Mouse (Mus musculus) neural tube, embryonic 14.5 days (tissue): Measurements from ENCODE around the gene Fcgr2b. TPM values are rescaled to one million over a fixed set of nuclear protein-coding genes. Genes with fewer than 3 reads are reported as not detected.
"Not testable (repeated sequence)": the region's sequence is repeated elsewhere in the genome, so short reads cannot be mapped to it uniquely, and the experiment has no call there.

Experiments used
- ATAC-seq: fragments of 200-750 bp; cut with Nextera tagmentation; 2 replicates; pipeline ENCODE4 v1.8.0; 2017; ENCODE audit warnings: low read depth, mild to moderate bottlenecking, moderate TSS enrichment, moderate library complexity
- H3K27ac ChIP-seq: fragments of 300-500 bp; sonication (generic); 2 replicates; pipeline ENCODE4 v1.5.1; 2014; ENCODE audit warnings: low read depth, mild to moderate bottlenecking, control low read depth, low read length, moderate library complexity, mixed read lengths
- H3K27me3 ChIP-seq: fragments of 300-500 bp; sonication (generic); 2 replicates; pipeline ENCODE4 v1.6.1; 2014; ENCODE audit warnings: low read length; ENCODE audit not compliant: control insufficient read depth, insufficient read depth
- H3K36me3 ChIP-seq: fragments of 300-500 bp; sonication (generic); 2 replicates; pipeline ENCODE4 v1.6.1; 2014; ENCODE audit warnings: low read length, mixed read lengths; ENCODE audit not compliant: control insufficient read depth, insufficient read depth
- H3K4me1 ChIP-seq: fragments of 300-500 bp; sonication (generic); 2 replicates; pipeline ENCODE4 v1.6.1; 2014; ENCODE audit warnings: low read length; ENCODE audit not compliant: control insufficient read depth, insufficient read depth
- H3K4me2 ChIP-seq: fragments of 300-500 bp; sonication (generic); 2 replicates; pipeline ENCODE4 v1.6.1; 2014; ENCODE audit warnings: mild to moderate bottlenecking, low read depth, low read length, control low read depth
- H3K4me3 ChIP-seq: fragments of 300-500 bp; sonication (generic); 2 replicates; pipeline ENCODE4 v1.5.1; 2014; ENCODE audit warnings: low read depth, low read length, control low read depth, mixed read lengths
- H3K9ac ChIP-seq: fragments of 300-500 bp; sonication (generic); replicated peaks from 2 replicates; pipeline ENCODE4 v1.6.1; 2014; ENCODE audit warnings: low read depth, mild to moderate bottlenecking, control low read depth, low read length, mixed read lengths
- H3K9me3 ChIP-seq: fragments of 300-500 bp; sonication (generic); 2 replicates; pipeline ENCODE4 v1.6.1; 2016; ENCODE audit warnings: low read length; ENCODE audit not compliant: control insufficient read depth
- whole genome bisulfite sequencing: fragments of 180-500 bp; shearing (Covaris S2); extraction: QIAGEN DNeasy Blood & Tissue Kit; methylation state at CpG from one replicate; pipeline ENCODE4 v1.1.7; 2014; 5-methylcytosine and 5-hydroxymethylcytosine counted together
- polyA plus RNA-seq: library from polyadenylated mRNA; unstranded; fragments of >200 nt; fragmentation: Nextera tagmentation; extraction: Ambion mirVana; gene quantifications from 2 replicates; pipeline ENCODE4 v1.2.1, GENCODE M21; 2014

Fcgr2b gene
- polyA plus RNA-seq, 1 experiment from 2014 or later, result 0.20 TPM

DNA sequence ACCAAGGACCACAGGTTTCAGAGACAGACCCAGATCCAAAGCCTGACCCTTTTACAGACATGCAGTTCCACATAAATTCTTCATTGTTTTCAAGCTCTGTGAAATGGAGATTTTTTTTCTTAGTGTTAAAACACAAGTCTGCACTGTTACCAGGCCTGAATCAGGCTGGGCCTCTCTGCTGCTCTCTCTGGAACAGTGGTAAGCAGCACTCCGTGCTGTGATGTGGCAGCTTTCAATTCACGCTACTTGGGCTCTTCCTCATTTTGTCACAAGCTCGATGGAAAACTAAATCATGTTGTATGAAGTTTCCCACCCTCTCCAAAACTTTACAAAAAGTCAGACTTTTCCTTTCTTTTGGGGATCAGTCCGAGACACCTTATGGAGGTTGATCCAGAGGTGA, 6.7 kb upstream of the Fcgr2b start:
- no peak overlapping the region for H3K9ac ChIP-seq
- no peaks in the 10 kb centered on the region for H3K4me1 ChIP-seq
- no peak overlapping the region for H3K27ac ChIP-seq
- no peak overlapping the region for H3K4me3 ChIP-seq
- no peaks in the 10 kb centered on the region for H3K27me3 ChIP-seq
- no peak for ATAC-seq
- H3K9me3 ChIP-seq, result no peaks in the 10 kb centered on the region
- no peak overlapping the region for H3K4me2 ChIP-seq
- no peaks in the 10 kb centered on the region for H3K36me3 ChIP-seq
- WGBS, result 83% methylated on average over 4 of the region's 4 CpGs

DNA sequence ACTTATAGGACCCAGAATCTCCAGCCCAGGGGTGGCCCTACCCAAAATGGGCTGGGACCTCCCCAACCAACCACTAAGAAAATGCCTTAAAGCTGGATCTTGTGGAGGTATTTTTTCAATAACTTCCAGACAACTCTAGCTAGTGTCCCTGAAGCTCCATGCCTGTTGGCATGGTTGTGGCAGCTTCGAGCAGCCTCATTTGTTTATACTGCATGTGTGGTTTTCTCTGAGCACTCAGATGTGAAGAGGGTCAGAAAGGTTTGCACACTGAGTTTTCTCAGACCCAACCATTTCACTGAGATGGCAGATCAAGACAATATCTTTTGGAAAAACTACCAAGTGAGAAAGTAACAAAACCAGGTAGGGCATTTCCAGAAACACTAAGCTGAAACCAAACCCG, 6.0 kb upstream of the Fcgr2b start:
- H3K4me2 ChIP-seq, result no peak overlapping the region
- H3K4me3 ChIP-seq, result no peak overlapping the region
- no peaks in the 10 kb centered on the region for H3K27me3 ChIP-seq
- no peak overlapping the region for H3K9ac ChIP-seq
- H3K9me3 ChIP-seq, result no peaks in the 10 kb centered on the region
- WGBS, result 89% methylated on average over 2 of the region's 2 CpGs
- H3K4me1 ChIP-seq, result no peaks in the 10 kb centered on the region
- H3K27ac ChIP-seq, result no peak overlapping the region
- no peak for ATAC-seq
- H3K36me3 ChIP-seq, result no peaks in the 10 kb centered on the region

DNA sequence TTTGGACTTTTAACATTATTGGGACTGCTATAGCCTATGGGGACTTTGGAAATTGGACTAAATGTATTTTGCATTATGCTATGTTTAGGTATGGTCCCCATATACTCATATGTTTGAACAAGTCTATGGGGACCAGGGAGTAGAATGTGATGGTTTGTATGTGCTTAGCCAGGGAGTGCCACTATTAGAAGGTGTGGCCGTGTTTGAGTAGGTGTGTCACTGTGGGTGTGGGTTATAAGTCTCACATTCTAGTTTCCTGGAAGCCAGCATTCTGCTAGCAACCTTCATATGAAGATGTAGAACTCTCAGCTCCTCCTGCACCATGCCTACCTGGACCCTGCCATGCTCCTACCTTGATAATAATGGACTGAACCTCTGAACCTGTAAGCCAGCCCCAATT, 5.3 kb upstream of the Fcgr2b start:
- WGBS, result 86% methylated on average over 1 of the region's 1 CpGs
- H3K4me2 ChIP-seq, H3K27me3 ChIP-seq, H3K9ac ChIP-seq, H3K36me3 ChIP-seq, H3K4me1 ChIP-seq, H3K9me3 ChIP-seq, ATAC-seq, H3K27ac ChIP-seq, H3K4me3 ChIP-seq: not testable (repeated sequence)

DNA sequence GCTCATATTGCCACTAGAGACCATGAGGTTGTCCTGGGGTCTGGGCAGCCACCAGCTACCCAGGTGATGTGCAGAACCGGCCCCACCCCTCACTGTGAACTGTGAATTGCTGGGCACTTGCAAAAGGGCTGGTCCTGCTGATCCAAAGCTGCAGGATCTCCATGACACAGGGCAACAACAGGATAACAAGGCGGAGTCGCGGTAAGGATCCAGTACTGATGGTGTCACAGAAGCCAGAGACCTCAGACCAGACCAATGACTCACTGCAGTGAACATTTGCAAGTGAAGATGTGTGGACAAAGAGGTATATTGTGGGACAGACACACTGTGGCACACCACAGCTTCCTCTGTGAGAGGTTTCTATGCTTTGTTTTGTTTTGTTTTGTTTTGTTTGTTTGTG, 2.3 kb upstream of the Fcgr2b start:
- H3K4me3 ChIP-seq, result no peak overlapping the region
- no peaks in the 10 kb centered on the region for H3K27me3 ChIP-seq
- no peaks in the 10 kb centered on the region for H3K4me1 ChIP-seq
- no peak for ATAC-seq
- no peak overlapping the region for H3K9ac ChIP-seq
- no peak overlapping the region for H3K4me2 ChIP-seq
- 77% methylated on average over 4 of the region's 4 CpGs for WGBS
- H3K9me3 ChIP-seq, result no peaks in the 10 kb centered on the region
- H3K36me3 ChIP-seq, result no peaks in the 10 kb centered on the region
- H3K27ac ChIP-seq, result no peak overlapping the region

DNA sequence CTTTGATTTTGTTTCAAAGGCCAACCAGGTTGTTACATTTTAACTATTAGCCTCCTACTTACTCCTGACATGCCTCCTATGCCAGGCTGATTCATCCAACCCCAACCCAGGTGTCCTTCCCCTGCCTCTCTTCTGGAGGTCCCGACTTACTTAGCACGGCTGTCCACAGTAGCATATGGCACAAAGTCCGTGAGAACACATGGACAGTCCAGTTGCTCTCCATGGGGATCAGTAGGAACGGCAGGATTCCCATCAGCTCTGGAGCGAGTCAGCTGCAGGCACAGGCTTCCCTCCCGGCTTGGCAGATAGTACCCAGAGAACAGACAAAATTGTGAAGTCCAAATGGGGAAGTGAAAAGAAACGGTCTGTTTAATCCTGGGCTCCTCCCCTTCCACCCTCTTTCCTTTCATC, 591 bp downstream of the Fcgr2b start:
- no peak overlapping the region for H3K9ac ChIP-seq
- H3K36me3 ChIP-seq, result no peaks in the 10 kb centered on the region
- no peak overlapping the region for H3K4me3 ChIP-seq
- no peaks in the 10 kb centered on the region for H3K4me1 ChIP-seq
- H3K27me3 ChIP-seq, result no peaks in the 10 kb centered on the region
- no peak overlapping the region for H3K4me2 ChIP-seq
- no peak overlapping the region for H3K27ac ChIP-seq
- WGBS, result 77% methylated on average over 7 of the region's 7 CpGs
- ATAC-seq, result no peak
- no peaks in the 10 kb centered on the region for H3K9me3 ChIP-seq

DNA sequence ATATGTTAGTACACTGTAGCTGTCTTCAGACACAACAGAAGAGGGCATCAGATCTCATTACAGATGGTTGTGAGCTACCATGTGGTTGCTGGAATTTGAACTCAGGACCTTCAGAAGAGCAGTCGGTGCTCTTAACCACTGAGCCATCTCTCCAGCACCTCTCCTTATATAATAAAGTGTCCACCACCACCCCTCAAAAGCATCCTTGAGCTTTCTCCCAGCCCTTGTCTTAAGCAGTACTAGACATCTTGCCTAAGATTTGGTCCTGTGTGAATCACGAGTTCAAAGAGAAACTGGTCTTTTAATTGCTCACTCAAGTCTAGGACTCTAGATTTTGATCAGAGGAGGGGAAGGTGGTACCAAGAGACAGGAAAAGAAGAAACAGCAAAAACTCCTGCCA, 997 bp downstream of the Fcgr2b start:
- not testable (repeated sequence) for ATAC-seq, H3K27ac ChIP-seq, H3K4me2 ChIP-seq, H3K4me1 ChIP-seq, H3K36me3 ChIP-seq, H3K4me3 ChIP-seq, H3K9ac ChIP-seq, H3K9me3 ChIP-seq, H3K27me3 ChIP-seq
- 85% methylated on average over 2 of the region's 2 CpGs for WGBS

DNA sequence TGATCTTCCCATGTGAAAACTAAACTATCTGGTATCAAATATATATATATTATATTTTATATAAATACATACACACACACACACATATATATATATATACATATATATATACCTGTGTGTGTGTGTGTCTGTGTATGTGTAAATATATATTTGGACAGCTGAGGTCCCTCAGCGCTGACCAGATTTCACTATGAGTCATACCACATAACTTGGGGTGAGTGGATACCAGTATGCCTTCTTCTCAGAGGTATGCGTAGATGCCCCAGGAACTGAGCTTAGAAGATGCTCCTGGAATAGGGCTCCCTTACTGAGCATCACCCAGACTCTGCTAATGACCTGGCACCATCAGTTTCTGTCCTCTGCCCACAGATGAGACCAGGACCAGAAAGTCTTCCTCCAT, 1.6 kb downstream of the Fcgr2b start:
- no peak overlapping the region for H3K4me2 ChIP-seq
- 93% methylated on average over 2 of the region's 2 CpGs for WGBS
- H3K9me3 ChIP-seq, result no peaks in the 10 kb centered on the region
- no peak overlapping the region for H3K9ac ChIP-seq
- H3K27me3 ChIP-seq, result no peaks in the 10 kb centered on the region
- no peak for ATAC-seq
- no peaks in the 10 kb centered on the region for H3K36me3 ChIP-seq
- no peaks in the 10 kb centered on the region for H3K4me1 ChIP-seq
- no peak overlapping the region for H3K27ac ChIP-seq
- no peak overlapping the region for H3K4me3 ChIP-seq

DNA sequence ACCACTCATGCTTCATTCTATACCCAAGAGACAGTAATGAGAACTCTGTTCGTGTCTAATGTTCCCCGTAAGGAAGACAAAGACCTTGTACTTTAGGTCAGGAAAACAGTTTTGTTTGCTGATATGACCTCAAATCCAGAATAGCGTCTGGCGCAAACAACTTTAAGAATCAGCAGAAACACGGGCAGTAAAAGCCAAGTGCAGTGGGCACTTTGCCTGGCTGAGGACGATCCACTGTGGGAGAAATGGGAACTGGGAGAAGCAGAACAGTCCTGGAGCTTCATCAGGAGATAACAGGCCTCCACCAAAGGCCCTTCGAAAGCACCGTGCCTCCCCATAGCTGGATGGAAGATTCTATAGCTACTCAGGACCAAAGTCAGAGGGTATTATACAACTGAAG, 2.2 kb downstream of the Fcgr2b start:
- no peak for ATAC-seq
- H3K36me3 ChIP-seq, result no peaks in the 10 kb centered on the region
- H3K4me2 ChIP-seq, result no peak overlapping the region
- no peak overlapping the region for H3K27ac ChIP-seq
- H3K9ac ChIP-seq, result no peak overlapping the region
- H3K9me3 ChIP-seq, result no peaks in the 10 kb centered on the region
- no peaks in the 10 kb centered on the region for H3K27me3 ChIP-seq
- H3K4me1 ChIP-seq, result no peaks in the 10 kb centered on the region
- H3K4me3 ChIP-seq, result no peak overlapping the region
- WGBS, result 90% methylated on average over 8 of the region's 8 CpGs

DNA sequence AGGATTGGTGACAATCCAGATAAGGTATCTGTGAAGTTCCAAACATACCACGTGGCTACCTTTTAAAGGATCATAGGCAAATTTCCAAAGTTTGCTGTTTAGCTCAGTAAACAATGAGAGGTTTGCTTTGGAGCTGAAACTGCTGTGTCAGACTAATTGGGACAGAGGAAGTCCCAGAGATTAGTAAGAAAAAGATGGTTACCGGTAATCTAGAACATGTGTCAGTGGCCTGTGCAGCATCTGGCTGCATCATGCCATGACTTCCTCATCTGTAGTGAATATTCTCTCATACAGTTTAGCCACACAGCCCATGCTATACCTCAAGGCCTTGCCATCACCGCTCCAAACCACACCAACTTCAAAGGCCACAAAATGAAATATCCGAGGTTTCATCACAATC, 3.4 kb downstream of the Fcgr2b start:
- 86% methylated on average over 4 of the region's 4 CpGs for WGBS
- Histone ChIP-seq H3K9ac (no peak overlapping the region), H3K4me1 (no peaks in the 10 kb centered on the region), H3K4me2 (no peak overlapping the region), H3K4me3 (no peak overlapping the region), H3K9me3 (no peaks in the 10 kb centered on the region), H3K27ac (no peak overlapping the region), H3K36me3 (no peaks in the 10 kb centered on the region), H3K27me3 (no peaks in the 10 kb centered on the region)
- no peak for ATAC-seq

DNA sequence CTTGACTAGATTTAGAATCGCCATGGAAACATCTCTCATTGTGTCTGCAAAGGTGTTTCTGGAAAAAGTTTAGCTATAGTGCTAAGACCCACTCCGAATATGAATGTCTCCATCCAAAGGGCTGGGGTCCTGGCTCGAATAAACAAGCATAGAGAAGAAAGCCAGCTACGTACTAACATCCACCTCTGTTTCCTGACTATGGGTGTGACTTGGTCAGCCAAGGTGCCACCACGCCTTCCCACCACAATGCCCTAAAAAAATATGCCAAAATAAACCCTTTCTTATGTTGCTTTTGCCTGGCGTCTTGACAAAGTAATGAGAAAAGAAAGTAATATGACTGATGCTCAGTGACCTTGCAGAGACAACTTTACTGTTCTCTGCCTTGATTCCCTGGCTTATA, 3.9 kb downstream of the Fcgr2b start:
- no peaks in the 10 kb centered on the region for H3K9me3 ChIP-seq
- ATAC-seq, result no peak
- no peak overlapping the region for H3K4me2 ChIP-seq

More for the DNA sequence above, 3.9 kb downstream of the Fcgr2b start:
- Histone ChIP-seq H3K27me3 (no peaks in the 10 kb centered on the region), H3K9ac (no peak overlapping the region), H3K4me1 (no peaks in the 10 kb centered on the region), H3K36me3 (no peaks in the 10 kb centered on the region), H3K27ac (no peak overlapping the region), H3K4me3 (no peak overlapping the region)
- WGBS, result 88% methylated on average over 6 of the region's 6 CpGs
